Mouse (Mus musculus) CD4-positive helper T cell, adult 2 months (primary cell): Measurements from ENCODE around the gene Phldb2.

Source experiments
- DNase-seq: peaks from one replicate; pipeline ENCODE4 v3.0.0-alpha.2; 2012; ENCODE audit warnings: low read depth, missing footprints, low spot score

Phldb2 gene

DNA sequence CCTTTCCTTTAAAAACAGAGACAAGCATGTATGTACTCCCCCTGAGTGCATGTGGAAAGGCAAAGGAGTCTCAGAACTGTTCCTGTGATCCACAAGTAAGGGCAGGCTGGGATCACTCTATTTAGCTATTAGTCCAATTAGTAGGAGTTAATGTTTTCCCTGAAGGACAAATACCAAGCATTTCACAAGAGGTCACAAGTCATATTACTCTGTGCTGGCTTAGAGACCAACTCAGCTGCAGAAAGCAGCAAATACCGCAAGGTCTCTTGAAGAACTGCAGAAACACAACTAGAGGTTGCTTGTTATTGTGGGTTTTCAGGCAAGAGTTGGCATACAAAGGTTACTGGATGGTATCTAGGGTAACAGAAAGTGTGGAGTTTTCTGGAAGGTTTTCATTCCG lies 59.6 kb downstream of the Phldb2 start:
- no peak for DNase-seq

DNA sequence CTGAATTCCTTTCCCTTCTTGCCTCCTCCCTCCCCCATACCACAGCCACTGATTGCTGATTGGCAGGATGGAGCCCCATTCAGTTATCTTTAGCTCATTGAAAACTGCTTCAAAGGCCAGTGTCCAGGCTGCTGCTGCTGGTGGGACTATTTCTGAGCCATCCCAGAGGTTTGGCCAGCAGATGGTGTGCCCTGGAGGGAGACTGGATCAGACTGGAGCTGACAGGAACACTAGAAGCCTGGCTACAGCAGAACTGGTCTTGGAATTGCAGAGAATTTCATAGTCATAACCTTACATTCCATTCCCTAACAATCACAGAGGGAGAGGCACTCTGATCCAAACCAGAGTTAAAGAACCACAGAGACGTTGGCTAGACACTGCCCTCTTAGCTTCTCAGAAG lies 60.5 kb downstream of the Phldb2 start:
- no peak for DNase-seq

- DNase-seq: no peak
Observed at GRCm38 (mm10) chr16:45890471-45891200, 62.8 kb downstream of the Phldb2 start.

DNA sequence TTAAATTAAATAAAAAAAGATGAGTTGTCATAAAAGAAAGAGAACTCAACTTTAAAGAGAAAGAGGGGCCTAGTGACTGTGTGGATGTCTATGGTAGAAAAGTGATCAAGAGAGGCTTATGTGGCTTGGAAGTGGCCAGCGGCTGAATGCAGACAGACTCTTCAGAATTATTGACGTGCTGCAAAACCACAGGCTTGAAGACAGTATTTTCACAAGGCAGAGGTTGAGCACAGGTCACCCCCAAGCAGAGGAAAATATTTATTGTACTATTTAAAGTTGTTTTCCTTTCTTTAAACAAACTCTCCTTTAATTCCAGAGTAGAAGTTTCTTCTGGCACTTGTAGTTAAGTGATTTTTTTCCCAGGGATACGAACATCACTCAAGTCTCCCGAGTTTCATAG lies 63.8 kb downstream of the Phldb2 start:
- DNase-seq: no peak

- no peak for DNase-seq
Observed at GRCm38 (mm10) chr16:45886599-45886998, 66.8 kb downstream of the Phldb2 start.

DNA sequence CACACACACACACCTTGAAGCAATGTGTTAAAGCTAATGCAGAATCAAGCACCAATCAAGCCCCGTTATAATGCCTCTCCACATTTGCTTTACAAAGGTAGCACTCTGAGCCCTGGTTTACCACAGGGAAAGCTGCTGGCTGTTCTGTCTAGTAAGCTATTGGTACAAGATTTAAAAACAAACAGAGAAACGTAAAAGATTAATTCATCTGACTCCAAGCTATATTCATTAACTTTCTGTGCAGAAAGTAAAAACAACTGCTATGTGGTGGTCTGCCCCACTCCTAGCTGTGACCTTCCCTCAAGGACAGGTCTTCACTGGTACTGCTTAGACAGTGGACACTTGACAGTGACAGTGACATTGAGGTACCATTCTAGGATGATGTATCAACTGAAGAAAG lies 69.2 kb downstream of the Phldb2 start:
- no peak for DNase-seq

- DNase-seq: no peak
Observed at GRCm38 (mm10) chr16:45881177-45881832, 72.1 kb downstream of the Phldb2 start.

GRCm38 (mm10) chr16:45880101-45880751 lies 73.2 kb downstream of the Phldb2 start:
- DNase-seq: no peak

GRCm38 (mm10) chr16:45877739-45878138 lies 75.7 kb downstream of the Phldb2 start:
- DNase-seq: no peak

DNA sequence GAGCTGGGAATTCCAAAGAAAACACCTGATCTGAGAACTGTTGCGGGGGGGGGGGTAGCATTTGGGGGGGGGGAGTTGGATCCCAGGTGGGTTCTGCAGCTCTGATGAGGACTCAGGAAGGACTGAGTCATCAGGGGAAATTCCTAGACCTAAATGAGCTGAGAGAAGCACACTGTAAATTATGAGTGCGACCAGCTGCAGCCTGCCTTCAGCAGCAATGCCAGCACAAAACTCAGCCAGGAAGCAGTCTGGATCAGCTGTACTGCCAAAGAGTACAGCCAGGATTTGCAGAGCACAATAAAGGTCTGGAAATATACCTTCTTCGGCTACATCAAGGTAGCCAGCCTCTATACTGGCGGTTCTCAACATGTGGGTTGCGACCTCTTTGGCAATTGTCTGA lies 76.2 kb downstream of the Phldb2 start:
- no peak for DNase-seq

DNA sequence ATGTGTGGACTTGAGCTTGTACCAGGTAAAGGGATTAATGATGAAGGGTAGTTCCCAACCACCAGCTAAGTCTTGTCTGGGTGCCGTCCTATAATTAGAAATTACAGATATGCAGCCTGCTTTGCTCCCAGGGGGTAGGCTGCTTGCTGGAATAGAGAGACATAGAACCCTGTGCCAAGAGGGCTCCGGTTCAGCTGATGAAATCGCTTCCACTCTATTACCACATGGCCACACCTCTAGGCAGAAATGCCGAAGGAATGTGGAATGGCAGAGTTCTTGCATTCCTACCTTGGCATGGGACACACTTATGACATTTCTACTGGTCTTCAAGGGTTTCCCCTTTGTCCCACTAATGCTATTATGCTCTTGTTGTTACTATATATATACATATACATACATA lies 80.0 kb downstream of the Phldb2 start:
- DNase-seq: no peak

DNA sequence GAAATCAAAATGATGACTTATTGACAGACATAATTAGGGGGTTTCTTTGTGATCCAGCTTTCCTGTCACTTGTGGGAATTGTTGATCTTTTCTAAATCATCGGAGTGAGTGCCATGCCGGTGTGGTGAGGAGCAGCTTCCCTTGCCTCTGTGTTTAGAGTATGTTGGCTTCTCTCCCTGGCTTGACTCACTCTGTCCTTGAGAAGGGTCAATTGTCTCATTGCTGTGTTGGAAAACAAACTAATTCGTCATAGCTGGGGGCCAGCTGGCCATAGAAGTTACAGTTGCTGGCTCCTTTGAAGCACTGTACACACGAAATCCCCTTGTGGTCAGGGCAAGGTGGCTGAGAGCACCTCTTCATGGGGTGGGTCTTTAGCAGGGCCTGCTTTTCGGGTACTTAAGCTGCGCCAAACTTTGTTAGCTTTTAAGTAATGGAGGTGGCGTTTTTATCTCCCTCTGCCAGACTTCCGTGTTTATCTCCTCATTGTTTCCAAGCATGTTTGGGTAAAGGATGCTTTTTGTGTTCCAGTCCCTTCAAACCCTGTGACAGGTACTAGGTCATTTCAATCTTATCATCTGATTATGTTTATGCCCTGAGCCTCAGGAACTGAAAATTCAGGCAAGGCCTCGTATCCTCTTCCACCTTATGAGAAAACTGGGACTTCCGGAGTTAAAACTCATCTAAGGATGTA lies 82.0 kb downstream of the Phldb2 start:
- no peak for DNase-seq

- no peak for DNase-seq
Observed at GRCm38 (mm10) chr16:45870651-45871050, 82.7 kb downstream of the Phldb2 start.

DNA sequence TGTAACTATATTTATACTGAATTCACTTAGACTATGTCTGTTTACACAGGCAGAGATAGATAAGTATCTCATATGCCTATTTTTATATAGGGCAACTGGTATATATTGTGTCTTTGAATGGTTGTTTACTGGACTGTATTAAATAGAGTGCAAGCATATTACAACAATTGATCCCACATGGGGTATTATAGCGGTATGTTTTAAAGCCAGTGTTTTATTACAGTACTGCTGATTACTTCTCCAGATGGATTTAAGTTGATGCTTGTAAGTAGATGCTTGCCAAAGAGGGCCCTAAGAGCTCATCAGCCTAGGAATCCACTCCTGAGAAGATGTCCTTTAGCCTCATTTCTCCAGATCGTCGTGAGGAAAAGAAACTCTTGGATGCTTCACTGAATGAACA lies 84.4 kb downstream of the Phldb2 start:
- no peak for DNase-seq

DNA sequence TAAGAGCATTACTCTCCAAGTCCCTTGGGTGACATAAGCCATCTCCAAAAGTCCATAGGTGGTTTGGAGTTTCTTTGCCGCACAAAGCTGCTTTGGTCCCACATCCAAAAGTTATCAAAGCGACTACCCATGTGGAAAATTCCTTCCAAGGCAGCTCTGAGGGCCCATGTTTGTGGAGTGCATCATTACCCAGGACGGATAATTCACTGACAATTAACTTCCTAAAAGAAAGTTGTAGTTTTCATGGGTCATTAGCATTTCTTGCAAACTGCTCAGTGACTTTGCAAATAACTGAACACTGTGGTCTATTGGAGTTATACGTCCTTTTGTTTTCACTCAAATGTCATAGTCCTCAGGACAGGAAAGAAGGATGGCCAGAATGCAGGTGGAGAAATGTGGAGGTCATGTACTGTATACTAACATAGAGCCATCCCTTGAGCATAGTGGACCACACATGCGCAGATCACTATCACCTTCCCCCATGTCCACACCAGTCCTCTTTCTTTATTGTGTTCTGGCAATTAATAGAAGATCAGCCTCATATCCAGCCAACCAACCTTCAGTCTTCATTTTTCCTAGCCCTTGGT lies 96.0 kb downstream of the Phldb2 start:
- DNase-seq: no peak

DNA sequence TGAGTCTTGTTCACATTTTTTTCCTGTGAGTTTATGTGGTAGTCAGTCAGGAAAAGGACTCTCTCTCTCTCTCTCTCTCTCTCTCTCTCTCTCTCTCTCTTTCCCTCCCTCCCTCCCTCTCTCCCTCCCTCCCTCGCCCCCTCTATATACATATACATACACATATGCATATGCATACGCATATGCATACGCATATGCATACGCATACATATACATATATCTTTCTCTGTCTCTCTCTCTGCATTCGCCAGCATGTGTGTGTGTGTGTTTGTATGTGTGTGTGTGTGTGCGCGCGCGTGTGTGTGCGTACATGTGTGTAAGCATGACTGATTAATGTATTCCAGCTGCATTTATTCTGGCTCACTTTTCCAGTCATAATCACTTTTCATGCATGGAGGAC lies 98.9 kb downstream of the Phldb2 start:
- DNase-seq: no peak

DNA sequence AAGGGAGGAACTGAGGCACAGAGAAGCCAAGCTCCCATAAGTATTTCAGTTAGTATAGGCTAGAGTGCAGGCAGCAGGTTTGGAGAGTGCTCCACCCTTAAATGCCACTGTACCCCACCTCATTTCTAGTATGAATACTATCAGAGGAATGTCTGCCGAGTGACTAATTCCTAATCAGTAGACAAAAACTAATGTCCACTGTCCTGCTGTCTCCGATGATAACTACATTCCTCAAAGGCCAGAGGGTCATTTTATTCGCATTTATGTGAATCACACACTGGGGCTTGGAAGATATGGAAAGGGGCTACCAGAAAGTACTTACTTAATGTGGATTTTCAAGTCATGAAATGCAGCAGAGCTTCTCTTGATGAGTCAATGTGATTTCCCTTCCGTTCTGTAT lies 104.4 kb downstream of the Phldb2 start:
- DNase-seq: no peak

DNA sequence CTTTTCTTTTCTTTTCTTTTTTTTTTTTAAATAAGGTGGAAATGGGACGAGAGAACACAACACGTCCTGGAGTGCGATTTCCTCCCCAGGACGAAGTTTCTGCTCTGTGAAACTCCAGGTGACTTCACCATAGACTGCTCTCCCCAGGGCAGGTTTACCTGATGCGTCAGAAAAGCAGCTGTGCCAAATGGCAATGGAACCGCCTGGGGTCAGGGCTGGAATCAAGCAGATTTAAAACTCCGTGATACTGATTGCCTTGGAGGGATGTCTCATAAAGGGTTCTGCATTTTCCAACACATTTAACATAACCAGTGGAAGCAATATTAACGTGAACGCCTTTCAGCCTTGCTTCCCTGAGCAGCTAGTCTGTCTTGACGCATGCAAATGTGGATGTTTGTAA lies 108.5 kb downstream of the Phldb2 start:
- no peak for DNase-seq

GRCm38 (mm10) chr16:45844049-45844780 lies 109.2 kb downstream of the Phldb2 start:
- DNase-seq: peak; percentile 17

DNA sequence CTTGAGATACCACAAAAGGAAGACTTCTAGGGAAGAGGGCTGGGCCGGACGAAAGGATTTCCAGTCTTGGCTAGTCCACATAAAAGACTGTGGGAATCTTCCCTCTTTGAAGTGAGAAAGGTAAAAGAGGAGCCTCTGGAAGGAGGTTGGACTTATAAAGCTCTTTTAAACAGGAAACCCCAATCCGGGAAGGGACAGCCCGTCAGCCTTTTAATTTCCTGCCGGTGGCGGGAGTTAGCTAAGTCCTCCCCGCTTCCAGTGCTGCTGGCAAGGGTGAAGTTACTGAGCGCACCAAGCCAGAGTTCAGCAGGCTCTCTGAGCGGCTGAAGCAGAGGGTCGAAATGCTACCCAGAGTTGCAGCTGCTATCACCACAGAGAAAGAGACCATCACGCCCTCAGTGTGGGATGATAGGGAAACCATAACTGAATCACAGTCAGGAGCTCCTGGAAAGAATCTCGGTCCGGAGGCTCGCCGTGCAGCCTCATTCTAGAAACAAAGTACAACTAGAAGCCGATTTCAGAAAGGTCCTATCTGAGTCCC lies 110.0 kb downstream of the Phldb2 start:
- DNase-seq: no peak

GRCm38 (mm10) chr16:45842440-45842839 lies 111.0 kb downstream of the Phldb2 start:
- DNase-seq: no peak
